Mouse (Mus musculus): ENCODE measurements around the gene Efhc1. TPM values are rescaled to one million over a fixed set of nuclear protein-coding genes. Genes with fewer than 3 reads are reported as not detected.

Gene Efhc1
- total and polyA plus RNA-seq, 2 experiments from 2014 or later = 3.9 to 8.1 TPM

DNA sequence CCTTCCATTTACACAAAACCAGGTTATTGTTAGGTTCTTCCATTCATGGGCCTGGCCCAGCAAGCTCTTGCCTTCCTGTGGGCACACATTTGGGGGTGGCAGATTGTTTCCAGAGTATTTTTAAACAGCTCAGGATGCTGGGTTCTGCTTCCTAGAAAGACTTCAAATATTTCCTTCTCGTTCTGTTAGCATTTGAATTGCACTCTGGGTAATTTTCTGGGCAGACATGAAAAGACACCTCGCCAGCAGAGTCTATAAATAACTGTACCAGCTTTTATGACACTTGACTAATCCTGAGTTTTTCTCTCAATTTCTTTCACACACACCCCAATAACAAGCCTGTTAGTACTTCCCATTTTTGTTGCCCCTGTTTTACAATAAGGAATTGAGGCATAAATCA, 10.1 kb upstream of the Efhc1 start:
- no peak for ATAC-seq
- Histone ChIP-seq H3K36me3 (ENCODE audit: insufficient read depth, low read length) (peaks cover 5% of the 10 kb centered on the region; the same call in 1 of the 2 replicates), H3K4me2 (ENCODE audit: low read depth, low read length) (no peak overlapping the region), H3K27ac (no peak overlapping the region), H3K4me3 (ENCODE audit: low read length) (no peak overlapping the region), H3K9ac (replicated peaks; ENCODE audit: low read length) (no peak overlapping the region), H3K27me3 (ENCODE audit: insufficient read depth, low read length) (no peaks in the 10 kb centered on the region), H3K9me3 (ENCODE audit: low read length) (no peaks in the 10 kb centered on the region), H3K4me1 (ENCODE audit: insufficient read depth, low read length) (no peaks in the 10 kb centered on the region)
- 67% methylated on average over 2 of the region's 2 CpGs for WGBS
- DNase-seq (ENCODE audit: low spot score) = no peak
- no peak for TF ChIP-seq CTCF (IDR thresholded peaks at IDR 0.05; ENCODE audit: low read depth)

DNA sequence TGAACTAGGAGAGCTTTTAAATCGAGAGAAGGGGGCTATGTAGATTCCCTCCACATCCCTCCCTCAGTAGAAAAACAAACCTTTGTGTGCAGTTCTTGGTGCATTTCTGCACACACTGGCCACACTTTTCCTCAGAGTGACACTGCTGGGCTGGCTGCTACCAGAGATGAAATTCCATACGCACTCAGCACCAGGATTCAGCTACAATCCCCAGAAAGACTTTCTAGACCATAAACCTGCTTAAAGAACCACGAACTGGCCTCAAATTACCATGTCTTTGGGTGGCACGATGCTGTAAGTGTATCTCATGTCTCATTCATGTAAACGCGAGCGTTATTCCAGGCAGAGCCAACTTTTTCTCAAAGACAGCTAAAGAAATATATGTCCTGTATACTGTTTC, 9.6 kb upstream of the Efhc1 start:
- no peaks in the 10 kb centered on the region for H3K27me3 ChIP-seq (ENCODE audit: insufficient read depth, low read length)
- TF ChIP-seq CTCF (IDR thresholded peaks at IDR 0.05; ENCODE audit: low read depth) = no peak
- ATAC-seq (no peak), DNase-seq (ENCODE audit: low spot score) (no peak)
- no peak overlapping the region for H3K4me3 ChIP-seq (ENCODE audit: low read length)
- no peak overlapping the region for H3K9ac ChIP-seq (replicated peaks; ENCODE audit: low read length)
- H3K27ac ChIP-seq = no peak overlapping the region
- H3K36me3 ChIP-seq (ENCODE audit: insufficient read depth, low read length) = no peaks in the 10 kb centered on the region; the same call in 1 of the 2 replicates
- H3K4me1 ChIP-seq (ENCODE audit: insufficient read depth, low read length) = no peaks in the 10 kb centered on the region
- WGBS = 90% methylated on average over 7 of the region's 7 CpGs
- H3K9me3 ChIP-seq (ENCODE audit: low read length) = no peaks in the 10 kb centered on the region
- no peak overlapping the region for H3K4me2 ChIP-seq (ENCODE audit: low read depth, low read length)

DNA sequence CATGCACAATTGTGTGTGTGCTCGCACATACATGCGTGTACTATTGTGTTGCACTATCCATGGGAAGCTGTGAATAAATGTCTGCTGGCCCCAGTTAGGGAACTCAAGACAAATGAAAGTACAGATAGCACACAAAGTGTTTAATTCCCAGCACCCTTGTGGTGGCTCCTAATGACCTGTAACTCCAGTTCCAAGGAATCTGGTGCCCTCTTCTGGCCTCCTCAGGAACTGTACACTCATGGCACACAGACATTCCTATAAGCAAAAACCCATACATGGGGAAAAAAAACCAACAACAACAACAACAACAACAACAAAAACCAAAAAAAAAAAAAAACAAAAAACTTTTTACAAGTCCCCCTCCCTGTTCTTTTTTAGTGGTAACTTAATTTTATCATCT, 8.4 kb upstream of the Efhc1 start:
- H3K36me3 ChIP-seq (ENCODE audit: insufficient read depth, low read length) = no peaks in the 10 kb centered on the region; the same call in 1 of the 2 replicates
- no peak overlapping the region for H3K4me2 ChIP-seq (ENCODE audit: low read depth, low read length)
- H3K9ac ChIP-seq (replicated peaks; ENCODE audit: low read length) = no peak overlapping the region
- H3K9me3 ChIP-seq (ENCODE audit: low read length) = no peaks in the 10 kb centered on the region
- no peak overlapping the region for H3K27ac ChIP-seq
- no peaks in the 10 kb centered on the region for H3K4me1 ChIP-seq (ENCODE audit: insufficient read depth, low read length)
- peak; percentile 37 for TF ChIP-seq CTCF (IDR thresholded peaks at IDR 0.05; ENCODE audit: low read depth)
- WGBS = 96% methylated on average over 2 of the region's 2 CpGs
- ATAC-seq = no peak
- DNase-seq (ENCODE audit: low spot score) = no peak
- no peak overlapping the region for H3K4me3 ChIP-seq (ENCODE audit: low read length)
- no peaks in the 10 kb centered on the region for H3K27me3 ChIP-seq (ENCODE audit: insufficient read depth, low read length)

DNA sequence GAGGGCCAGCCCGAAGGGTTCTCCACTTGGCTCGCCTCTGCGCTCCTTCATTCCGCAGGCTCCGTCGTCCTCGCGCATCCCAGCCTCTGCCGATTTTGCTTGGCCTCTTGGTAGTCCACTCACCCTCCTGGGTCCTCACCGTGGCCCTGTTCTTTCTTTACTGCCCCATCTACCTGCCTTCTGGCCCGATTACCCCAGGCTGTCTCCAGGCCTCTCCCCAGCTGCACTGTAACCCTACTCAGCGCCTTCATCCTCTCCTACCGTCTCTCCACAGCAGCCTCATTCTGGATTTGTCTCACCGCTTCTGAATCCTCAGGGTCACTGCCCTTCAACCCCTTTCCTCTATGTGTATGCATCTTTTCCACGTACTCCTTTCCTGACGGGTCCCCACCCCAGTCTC, 373 bp downstream of the Efhc1 start:
- TF ChIP-seq CTCF (IDR thresholded peaks at IDR 0.05; ENCODE audit: low read depth) = no peak
- H3K36me3 ChIP-seq (ENCODE audit: insufficient read depth, low read length) = no peaks in the 10 kb centered on the region
- H3K27me3 ChIP-seq (ENCODE audit: insufficient read depth, low read length) = no peaks in the 10 kb centered on the region
- no peak; the same call in 1 of the 2 replicates for ATAC-seq
- H3K27ac ChIP-seq = peak overlapping the region; percentile 88
- 0 out of 2 replicates have a peak, but pooled peaks cover 3% of the 10 kb centered on the region for H3K4me1 ChIP-seq (ENCODE audit: insufficient read depth, low read length)
- no peaks in the 10 kb centered on the region for H3K9me3 ChIP-seq (ENCODE audit: low read length)
- peak overlapping the region; percentile 55 for H3K4me3 ChIP-seq (ENCODE audit: low read length)
- H3K4me2 ChIP-seq (ENCODE audit: low read depth, low read length) = peak overlapping the region; percentile 76
- DNase-seq (ENCODE audit: low spot score) = no peak
- peak overlapping the region; percentile 67 for H3K9ac ChIP-seq (replicated peaks; ENCODE audit: low read length)
- 2% methylated on average over 16 of the region's 16 CpGs for WGBS

DNA sequence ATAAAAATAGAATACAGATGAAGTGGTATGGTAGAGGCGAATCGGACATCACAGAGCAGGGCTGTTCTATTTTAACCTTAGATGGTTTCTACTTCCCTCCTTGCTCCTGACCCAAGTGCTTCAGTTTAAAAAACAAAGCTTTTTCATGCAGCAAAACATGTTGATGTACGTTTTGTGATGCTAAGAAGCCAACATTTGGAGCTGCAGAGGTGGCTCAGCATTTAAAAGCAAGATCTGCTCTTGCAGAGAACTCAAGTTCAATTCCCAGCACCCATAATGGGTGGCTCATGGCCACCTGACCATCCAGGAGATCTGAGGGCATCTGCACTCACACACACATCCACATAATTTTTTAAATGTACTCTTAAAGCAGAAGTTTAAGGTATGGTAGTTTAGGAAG, 3.5 kb downstream of the Efhc1 start:
- WGBS = 75% methylated on average over 3 of the region's 3 CpGs
- no peaks in the 10 kb centered on the region for H3K27me3 ChIP-seq (ENCODE audit: insufficient read depth, low read length)
- H3K27ac ChIP-seq = no peak overlapping the region
- no peak overlapping the region for H3K4me2 ChIP-seq (ENCODE audit: low read depth, low read length)
- DNase-seq (ENCODE audit: low spot score) (no peak), ATAC-seq (no peak)
- H3K36me3 ChIP-seq (ENCODE audit: insufficient read depth, low read length) = no peaks in the 10 kb centered on the region
- no peak overlapping the region for H3K9ac ChIP-seq (replicated peaks; ENCODE audit: low read length)
- TF ChIP-seq CTCF (IDR thresholded peaks at IDR 0.05; ENCODE audit: low read depth) = no peak
- no peaks in the 10 kb centered on the region for H3K9me3 ChIP-seq (ENCODE audit: low read length)
- no peak overlapping the region for H3K4me3 ChIP-seq (ENCODE audit: low read length)
- H3K4me1 ChIP-seq (ENCODE audit: insufficient read depth, low read length) = 0 out of 2 replicates have a peak, but pooled peaks cover 3% of the 10 kb centered on the region

DNA sequence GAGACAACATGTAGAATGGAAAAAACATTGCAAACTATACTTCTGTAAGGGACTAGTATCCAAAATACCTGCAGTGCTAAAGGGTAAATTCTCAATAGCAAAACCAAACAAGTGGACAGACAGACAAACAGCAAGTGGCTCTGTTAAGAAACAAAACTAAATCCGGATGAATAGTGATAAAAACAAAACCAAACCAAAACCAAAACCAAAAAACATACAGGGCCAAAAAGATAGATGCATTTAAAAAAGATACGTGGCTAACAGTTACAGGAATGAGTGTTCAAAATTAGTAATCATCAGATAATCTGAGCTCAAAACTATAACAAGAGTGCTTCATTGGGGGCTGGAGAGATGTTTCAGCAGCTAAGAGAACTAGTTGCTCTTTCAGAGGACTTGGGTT, 18.2 kb downstream of the Efhc1 start:
- DNase-seq (ENCODE audit: low spot score) (no peak), ATAC-seq (no peak)
- H3K27me3 ChIP-seq (ENCODE audit: insufficient read depth, low read length) = no peaks in the 10 kb centered on the region
- TF ChIP-seq CTCF (IDR thresholded peaks at IDR 0.05; ENCODE audit: low read depth) = no peak
- no peaks in the 10 kb centered on the region for H3K36me3 ChIP-seq (ENCODE audit: insufficient read depth, low read length)
- H3K4me3 ChIP-seq (ENCODE audit: low read length) = no peak overlapping the region
- H3K9ac ChIP-seq (replicated peaks; ENCODE audit: low read length) = no peak overlapping the region
- H3K27ac ChIP-seq = no peak overlapping the region
- no peaks in the 10 kb centered on the region for H3K4me1 ChIP-seq (ENCODE audit: insufficient read depth, low read length)
- WGBS = 88% methylated on average over 2 of the region's 2 CpGs
- no peak overlapping the region for H3K4me2 ChIP-seq (ENCODE audit: low read depth, low read length)
- H3K9me3 ChIP-seq (ENCODE audit: low read length) = no peaks in the 10 kb centered on the region

DNA sequence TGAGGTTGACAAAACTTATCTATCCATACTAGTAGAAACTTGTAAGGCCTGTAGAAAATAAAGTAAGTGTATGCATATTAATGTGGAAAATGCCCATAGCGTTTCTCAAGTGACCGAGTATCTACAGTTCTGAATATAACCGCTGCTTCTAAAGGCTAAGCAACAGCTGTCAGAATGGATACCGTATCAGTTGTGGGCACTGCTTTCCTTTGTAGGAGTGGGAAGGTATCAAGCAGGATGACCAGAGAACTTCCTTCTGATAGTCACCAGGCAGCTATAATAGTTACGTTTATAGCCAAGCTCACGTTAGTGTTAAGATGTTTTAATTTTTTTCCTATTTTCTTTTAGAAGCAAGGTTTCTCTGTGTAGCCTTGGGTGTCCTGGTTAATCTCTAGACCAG, 22.0 kb downstream of the Efhc1 start:
- no peak for DNase-seq (ENCODE audit: low spot score)
- H3K9ac ChIP-seq (replicated peaks; ENCODE audit: low read length) = no peak overlapping the region
- no peak overlapping the region for H3K27ac ChIP-seq
- 95% methylated on average over 6 of the region's 6 CpGs for WGBS
- no peak overlapping the region for H3K4me3 ChIP-seq (ENCODE audit: low read length)
- no peak for TF ChIP-seq CTCF (IDR thresholded peaks at IDR 0.05; ENCODE audit: low read depth)
- no peaks in the 10 kb centered on the region for H3K27me3 ChIP-seq (ENCODE audit: insufficient read depth, low read length)
- H3K4me1 ChIP-seq (ENCODE audit: insufficient read depth, low read length) = no peaks in the 10 kb centered on the region
- no peak overlapping the region for H3K4me2 ChIP-seq (ENCODE audit: low read depth, low read length)
- H3K36me3 ChIP-seq (ENCODE audit: insufficient read depth, low read length) = no peaks in the 10 kb centered on the region
- no peaks in the 10 kb centered on the region for H3K9me3 ChIP-seq (ENCODE audit: low read length)
- ATAC-seq = no peak
